Mouse (Mus musculus): ENCODE measurements around the gene Zfp454.

- TF ChIP-seq MAX (IDR thresholded peaks at IDR 0.05) (no peak), CTCF (IDR thresholded peaks at IDR 0.05; ENCODE audit: control insufficient read depth, insufficient read depth, insufficient read length) (no peak), USF1 (IDR thresholded peaks at IDR 0.05; ENCODE audit: low read depth) (no peak)
Measured at GRCm38 (mm10) chr11:50848520-50849137, 38.8 kb downstream of the Zfp454 start.
